Mouse (Mus musculus): ENCODE measurements at regions not wholly inside any gene's neighbourhood (a gene's known extent, or its start where the extent isn't known, plus 50 kb on each side); places are given as distances from the start of the nearest gene placed in this dataset.
"Not testable (repeated sequence)": the region's sequence is repeated elsewhere in the genome, so short reads cannot be mapped to it uniquely, and the experiment has no call there.

- Histone ChIP-seq H3K9me3 (no peaks in the 10 kb centered on the region), H3K27ac (no peak overlapping the region), H3K4me1 (peaks cover 10% of the 10 kb centered on the region), H3K36me3 (replicated peaks) (no peaks in the 10 kb centered on the region), H3K27me3 (ENCODE audit: poor library complexity, severe bottlenecking) (no peaks in the 10 kb centered on the region), H3K4me3 (no peak overlapping the region)
- 40% methylated on average over 4 of the region's 4 CpGs for WGBS
- DNase-seq (ENCODE audit: extremely low spot score, low spot score): no peak
Measured at GRCm38 (mm10) chr13:103646035-103646434, 128.4 kb downstream of the Srek1 start.

GRCm38 (mm10) chr13:103643993-103644722 is 130.2 kb downstream of the Srek1 start:
- no peak overlapping the region for H3K4me3 ChIP-seq
- peaks cover 10% of the 10 kb centered on the region for H3K4me1 ChIP-seq
- WGBS: 45% methylated on average over 6 of the region's 6 CpGs
- peak; percentile 51 for DNase-seq (ENCODE audit: extremely low spot score, low spot score)
- no peaks in the 10 kb centered on the region for H3K36me3 ChIP-seq (replicated peaks)
- H3K27me3 ChIP-seq (ENCODE audit: poor library complexity, severe bottlenecking): no peaks in the 10 kb centered on the region
- H3K27ac ChIP-seq: 0 out of 2 replicates have a peak overlapping the region, but pooled peaks have one; percentile 0
- no peaks in the 10 kb centered on the region for H3K9me3 ChIP-seq

- H3K36me3 ChIP-seq (replicated peaks): no peaks in the 10 kb centered on the region
- 55% methylated on average over 5 of the region's 5 CpGs for WGBS
- H3K4me3 ChIP-seq: no peak overlapping the region
- H3K27me3 ChIP-seq (ENCODE audit: poor library complexity, severe bottlenecking): no peaks in the 10 kb centered on the region
- H3K9me3 ChIP-seq: no peaks in the 10 kb centered on the region
- H3K4me1 ChIP-seq: peaks cover 10% of the 10 kb centered on the region
- H3K27ac ChIP-seq: no peak overlapping the region
- DNase-seq (ENCODE audit: extremely low spot score, low spot score): no peak
Measured at GRCm38 (mm10) chr13:103643486-103643885, 130.9 kb downstream of the Srek1 start.

GRCm38 (mm10) chr13:103642542-103643375 is 131.6 kb downstream of the Srek1 start:
- no peaks in the 10 kb centered on the region for H3K27me3 ChIP-seq (ENCODE audit: poor library complexity, severe bottlenecking)
- H3K36me3 ChIP-seq (replicated peaks): no peaks in the 10 kb centered on the region
- no peaks in the 10 kb centered on the region for H3K9me3 ChIP-seq
- DNase-seq (ENCODE audit: extremely low spot score, low spot score): no peak
- H3K4me1 ChIP-seq: peaks cover 10% of the 10 kb centered on the region
- 84% methylated on average over 10 of the region's 10 CpGs for WGBS
- H3K27ac ChIP-seq: no peak overlapping the region
- no peak overlapping the region for H3K4me3 ChIP-seq

- Histone ChIP-seq H3K27ac (no peak overlapping the region), H3K36me3 (replicated peaks) (no peaks in the 10 kb centered on the region), H3K4me3 (no peak overlapping the region), H3K4me1 (no peaks in the 10 kb centered on the region), H3K9me3 (no peaks in the 10 kb centered on the region), H3K27me3 (ENCODE audit: poor library complexity, severe bottlenecking) (no peaks in the 10 kb centered on the region)
- no peak for DNase-seq (ENCODE audit: extremely low spot score, low spot score)
Measured at GRCm38 (mm10) chr13:103638038-103638437, 136.4 kb downstream of the Srek1 start.

- Histone ChIP-seq H3K27ac (no peak overlapping the region), H3K36me3 (replicated peaks) (no peaks in the 10 kb centered on the region), H3K9me3 (no peaks in the 10 kb centered on the region), H3K4me1 (no peaks in the 10 kb centered on the region), H3K27me3 (ENCODE audit: poor library complexity, severe bottlenecking) (no peaks in the 10 kb centered on the region), H3K4me3 (no peak overlapping the region)
- 80% methylated on average over 3 of the region's 3 CpGs for WGBS
- DNase-seq (ENCODE audit: extremely low spot score, low spot score): no peak
Measured at GRCm38 (mm10) chr13:103637414-103637813, 137.0 kb downstream of the Srek1 start.

- H3K9me3 ChIP-seq: no peaks in the 10 kb centered on the region
- DNase-seq (ENCODE audit: extremely low spot score, low spot score): no peak
- WGBS: 89% methylated on average over 2 of the region's 2 CpGs
- H3K27ac ChIP-seq: no peak overlapping the region
- H3K4me3 ChIP-seq: no peak overlapping the region
- H3K36me3 ChIP-seq (replicated peaks): no peaks in the 10 kb centered on the region
- H3K4me1 ChIP-seq: no peaks in the 10 kb centered on the region
- no peaks in the 10 kb centered on the region for H3K27me3 ChIP-seq (ENCODE audit: poor library complexity, severe bottlenecking)
Measured at GRCm38 (mm10) chr13:103636595-103636994, 137.8 kb downstream of the Srek1 start.

GRCm38 (mm10) chr13:103623810-103624209 is 150.6 kb downstream of the Srek1 start:
- Histone ChIP-seq H3K4me1 (peaks cover 14% of the 10 kb centered on the region), H3K27ac (no peak overlapping the region), H3K9me3 (no peaks in the 10 kb centered on the region), H3K36me3 (replicated peaks) (no peaks in the 10 kb centered on the region), H3K4me3 (no peak overlapping the region), H3K27me3 (ENCODE audit: poor library complexity, severe bottlenecking) (no peaks in the 10 kb centered on the region)
- 87% methylated on average over 2 of the region's 2 CpGs for WGBS
- no peak for DNase-seq (ENCODE audit: extremely low spot score, low spot score)

GRCm38 (mm10) chr13:103623319-103623718 is 151.1 kb downstream of the Srek1 start:
- H3K36me3 ChIP-seq (replicated peaks): no peaks in the 10 kb centered on the region
- peaks cover 14% of the 10 kb centered on the region for H3K4me1 ChIP-seq
- H3K9me3 ChIP-seq: no peaks in the 10 kb centered on the region
- H3K27ac ChIP-seq: no peak overlapping the region
- H3K4me3 ChIP-seq: no peak overlapping the region
- H3K27me3 ChIP-seq (ENCODE audit: poor library complexity, severe bottlenecking): no peaks in the 10 kb centered on the region
- no peak for DNase-seq (ENCODE audit: extremely low spot score, low spot score)
- WGBS: 62% methylated on average over 6 of the region's 6 CpGs

GRCm38 (mm10) chr13:103622324-103622723 is 152.1 kb downstream of the Srek1 start:
- H3K9me3 ChIP-seq: no peaks in the 10 kb centered on the region; the same call in 1 of the 2 replicates
- H3K27ac ChIP-seq: no peak overlapping the region
- peaks cover 14% of the 10 kb centered on the region for H3K4me1 ChIP-seq
- no peak overlapping the region for H3K4me3 ChIP-seq
- no peaks in the 10 kb centered on the region for H3K27me3 ChIP-seq (ENCODE audit: poor library complexity, severe bottlenecking)
- no peaks in the 10 kb centered on the region for H3K36me3 ChIP-seq (replicated peaks)
- 26% methylated on average over 5 of the region's 5 CpGs for WGBS
- no peak for DNase-seq (ENCODE audit: extremely low spot score, low spot score)

GRCm38 (mm10) chr13:103620958-103621357 is 153.4 kb downstream of the Srek1 start:
- not testable (repeated sequence) for H3K9me3 ChIP-seq; H3K27ac ChIP-seq; H3K27me3 ChIP-seq (ENCODE audit: poor library complexity, severe bottlenecking); H3K4me3 ChIP-seq; DNase-seq (ENCODE audit: extremely low spot score, low spot score); H3K36me3 ChIP-seq (replicated peaks)
- H3K4me1 ChIP-seq: peaks cover 14% of the 10 kb centered on the region
- 90% methylated on average over 5 of the region's 5 CpGs for WGBS

- Histone ChIP-seq H3K4me3 (no peak overlapping the region), H3K27me3 (ENCODE audit: poor library complexity, severe bottlenecking) (no peaks in the 10 kb centered on the region), H3K9me3 (no peaks in the 10 kb centered on the region; the same call in 1 of the 2 replicates), H3K27ac (no peak overlapping the region), H3K4me1 (peaks cover 14% of the 10 kb centered on the region), H3K36me3 (replicated peaks) (no peaks in the 10 kb centered on the region)
- WGBS: 92% methylated on average over 10 of the region's 10 CpGs
- no peak for DNase-seq (ENCODE audit: extremely low spot score, low spot score)
Measured at GRCm38 (mm10) chr13:103613333-103613725, 161.1 kb downstream of the Srek1 start.

GRCm38 (mm10) chr13:103612720-103613332 is 161.6 kb downstream of the Srek1 start:
- Histone ChIP-seq H3K4me3 (no peak overlapping the region), H3K4me1 (peaks cover 14% of the 10 kb centered on the region), H3K27me3 (ENCODE audit: poor library complexity, severe bottlenecking) (no peaks in the 10 kb centered on the region), H3K9me3 (no peaks in the 10 kb centered on the region; the same call in 1 of the 2 replicates), H3K27ac (0 out of 2 replicates have a peak overlapping the region, but pooled peaks have one; percentile 15), H3K36me3 (replicated peaks) (no peaks in the 10 kb centered on the region)
- 63% methylated on average over 11 of the region's 11 CpGs for WGBS
- DNase-seq (ENCODE audit: extremely low spot score, low spot score): no peak
